27 mouse cellular contexts compared by ENCODE assay signal in the genomic region with DNA sequence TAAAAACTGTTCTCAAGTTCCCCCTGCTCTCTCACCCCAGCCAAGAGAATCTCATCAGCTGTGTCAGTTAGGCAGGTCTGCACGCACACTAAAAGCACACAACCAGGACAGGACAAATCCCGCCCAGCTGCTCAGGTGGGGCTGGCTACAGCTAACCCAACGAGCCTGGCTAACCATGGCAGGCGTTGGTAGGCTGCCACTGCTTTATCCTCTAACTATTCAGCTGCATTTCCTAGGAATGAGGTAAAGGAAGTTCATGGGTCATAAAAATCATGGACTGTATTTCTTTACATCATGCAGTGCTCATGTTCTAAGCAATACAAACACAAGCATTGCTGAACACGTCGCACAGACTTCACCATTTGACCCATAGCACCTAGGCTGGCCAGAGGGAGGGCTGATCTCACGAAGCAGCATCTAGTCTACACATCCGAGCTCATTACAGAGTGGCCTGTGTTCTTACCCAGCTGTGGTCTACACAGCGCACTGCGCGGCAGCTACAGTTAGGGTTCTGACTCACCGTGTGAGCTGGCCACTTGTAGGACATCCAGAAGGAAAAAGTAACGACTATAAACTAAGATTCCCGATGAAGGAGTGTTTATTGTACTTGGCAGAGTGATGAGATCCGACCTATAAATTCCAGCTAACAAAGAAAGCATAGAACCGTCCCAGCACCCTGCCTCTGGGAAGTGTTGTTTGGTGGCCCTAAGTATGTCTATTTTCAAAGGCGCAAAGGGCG. TPM values are rescaled to one million over a fixed set of nuclear protein-coding genes. Genes with fewer than 3 reads are reported as not detected.
A peak's percentile ranks its signal among the peaks of the same experiment; 100 is the strongest.
DNase-seq lines count a peak whose midpoint lies in the region; ATAC-seq and TF ChIP-seq lines count a peak whose summit lies in the region.
"Had no signal": no experiment of that assay in that cellular context is flagged by ENCODE, and none has a peak within 500 bp of the region (broad histone marks: within the 10 kb centered on the region; RNA-seq: fewer than 3 reads in every experiment).

No protein-coding gene starts in this region.

- WGBS in kidney, embryonic 14.5 days, result 42% methylated on average over 18 of the region's 18 CpGs
- 61% methylated on average over 18 of the region's 18 CpGs for WGBS in intestine, embryonic 16.5 days
- 50% methylated on average over 18 of the region's 18 CpGs for WGBS in limb, embryonic 14.5 days

- no peak for DNase-seq in kidney, adult 9 months
- peak; percentile 53 for DNase-seq in NIH3T3 (ENCODE audit: low read depth)
- DNase-seq in limb, embryonic 14.5 days (ENCODE audit: low spot score), result peak; percentile 55
- DNase-seq in retina, embryonic 14.5 days (ENCODE audit: low spot score), result no peak
- no peak for DNase-seq in spleen, postnatal 36 days (ENCODE audit: low spot score in 2 of 2)
- DNase-seq in frontal cortex, postnatal 14 days (ENCODE audit: low spot score in 2 of 2), result no peak
- DNase-seq: adrenal gland, adult 2 months; B cell, adult 2 months; cerebellum, adult 2 months; cerebellum, postnatal 36 days; gastrocnemius, postnatal 36 days; heart, postnatal 14 days; kidney, adult 11 months; left cerebral cortex, postnatal 4 days; liver, postnatal 0 days; lung, postnatal 36 days; spleen, adult 18-20 months; thymus, postnatal 36 days had no signal

- no peak overlapping the region for H3K4me3 ChIP-seq in kidney, embryonic 14.5 days (ENCODE audit: low read length)
- no peak overlapping the region for H3K4me3 ChIP-seq in intestine, embryonic 16.5 days (ENCODE audit: low read length)
- no peak overlapping the region for H3K4me3 ChIP-seq in limb, embryonic 14.5 days (replicated peaks; ENCODE audit: low read length)
- H3K4me3 ChIP-seq: forebrain, embryonic 15.5 days; heart, embryonic 10.5 days; hindbrain, embryonic 13.5 days; layer of hippocampus, adult 2 months; left cerebral cortex, adult 2 months; midbrain, embryonic 15.5 days; myocyte had no signal

- peaks cover 2% of the 10 kb centered on the region; the same call in 1 of the 2 replicates for H3K36me3 ChIP-seq in kidney, embryonic 14.5 days (ENCODE audit: control insufficient read depth, insufficient read depth, low read length)
- peaks cover 2% of the 10 kb centered on the region; the same call in 1 of the 2 replicates for H3K36me3 ChIP-seq in intestine, embryonic 16.5 days (ENCODE audit: control insufficient read depth, insufficient read depth, low read length)
- peaks cover 5% of the 10 kb centered on the region; the same call in 1 of the 2 replicates for H3K36me3 ChIP-seq in limb, embryonic 14.5 days (ENCODE audit: control insufficient read depth, insufficient read depth, low read length)
- H3K36me3 ChIP-seq: forebrain, embryonic 15.5 days; midbrain, embryonic 15.5 days had no signal

- no peak for TF ChIP-seq POLR2A in limb, embryonic 14.5 days (IDR thresholded peaks at IDR 0.05; ENCODE audit: borderline replicate concordance, extremely low read depth, insufficient read depth, insufficient read length)

- peak overlapping the region; percentile 42 for H3K27ac ChIP-seq in kidney, embryonic 14.5 days (ENCODE audit: low read depth, low read length)
- H3K27ac ChIP-seq in intestine, embryonic 16.5 days (ENCODE audit: low read length), result peak overlapping the region; percentile 30
- H3K27ac ChIP-seq in limb, embryonic 14.5 days (replicated peaks; ENCODE audit: low read depth, low read length), result peak overlapping the region; percentile 14
- H3K27ac ChIP-seq: forebrain, embryonic 15.5 days; heart, embryonic 10.5 days; hindbrain, embryonic 13.5 days; layer of hippocampus, adult 2 months; left cerebral cortex, adult 2 months; midbrain, embryonic 15.5 days had no signal

- H3K9ac ChIP-seq in kidney, embryonic 14.5 days (ENCODE audit: low read depth, low read length), result no peak overlapping the region
- no peak overlapping the region for H3K9ac ChIP-seq in intestine, embryonic 16.5 days (ENCODE audit: low read depth, low read length)
- no peak overlapping the region for H3K9ac ChIP-seq in limb, embryonic 14.5 days (ENCODE audit: low read depth, low read length, severe bottlenecking)
- H3K9ac ChIP-seq: forebrain, embryonic 15.5 days; hindbrain, embryonic 13.5 days; liver, postnatal 0 days; midbrain, embryonic 15.5 days had no signal

- H3K4me1 ChIP-seq in kidney, embryonic 14.5 days (ENCODE audit: control insufficient read depth, insufficient read depth, low read length), result peaks cover 22% of the 10 kb centered on the region
- H3K4me1 ChIP-seq in intestine, embryonic 16.5 days (ENCODE audit: control insufficient read depth, insufficient read depth, low read length), result peaks cover 9% of the 10 kb centered on the region
- peaks cover 20% of the 10 kb centered on the region for H3K4me1 ChIP-seq in limb, embryonic 14.5 days (ENCODE audit: control insufficient read depth, insufficient read depth, low read length)
- H3K4me1 ChIP-seq: forebrain, embryonic 15.5 days; heart, embryonic 10.5 days; hindbrain, embryonic 13.5 days; midbrain, embryonic 15.5 days had no signal

- peaks cover 5% of the 10 kb centered on the region; the same call in 1 of the 2 replicates for H3K9me3 ChIP-seq in kidney, embryonic 14.5 days (ENCODE audit: control insufficient read depth, low read length)
- H3K9me3 ChIP-seq in intestine, embryonic 16.5 days (ENCODE audit: control insufficient read depth, low read length), result no peaks in the 10 kb centered on the region
- no peaks in the 10 kb centered on the region for H3K9me3 ChIP-seq in limb, embryonic 14.5 days (ENCODE audit: control insufficient read depth, low read length)
- H3K9me3 ChIP-seq: forebrain, embryonic 15.5 days; heart, embryonic 10.5 days; hindbrain, embryonic 13.5 days; midbrain, embryonic 15.5 days had no signal

- peak; percentile 81 for ATAC-seq in kidney, embryonic 14.5 days (ENCODE audit: low FRiP score, low TSS enrichment)
- peak; percentile 46; the same call in 1 of the 2 replicates for ATAC-seq in intestine, embryonic 16.5 days
- ATAC-seq in limb, embryonic 14.5 days (ENCODE audit: low FRiP score, low read depth), result peak; percentile 68
- ATAC-seq: forebrain, embryonic 15.5 days; liver, postnatal 0 days; midbrain, embryonic 15.5 days had no signal

- H3K27me3 ChIP-seq in kidney, embryonic 14.5 days (ENCODE audit: control insufficient read depth, insufficient read depth, low read length), result no peaks in the 10 kb centered on the region
- H3K27me3 ChIP-seq in intestine, embryonic 16.5 days (replicated peaks; ENCODE audit: control insufficient read depth, insufficient read depth, low read length), result no peaks in the 10 kb centered on the region
- no peaks in the 10 kb centered on the region for H3K27me3 ChIP-seq in limb, embryonic 14.5 days (ENCODE audit: control insufficient read depth, insufficient read depth, low read length)
- H3K27me3 ChIP-seq: forebrain, embryonic 15.5 days; hindbrain, embryonic 13.5 days; midbrain, embryonic 15.5 days had no signal

- no peak overlapping the region for H3K4me2 ChIP-seq in kidney, embryonic 14.5 days (replicated peaks; ENCODE audit: low read depth, low read length)
- no peak overlapping the region for H3K4me2 ChIP-seq in intestine, embryonic 16.5 days (ENCODE audit: low read depth, low read length)
- H3K4me2 ChIP-seq in limb, embryonic 14.5 days (replicated peaks; ENCODE audit: low read depth, low read length, severe bottlenecking), result no peak overlapping the region
- H3K4me2 ChIP-seq: forebrain, embryonic 15.5 days; hindbrain, embryonic 13.5 days; midbrain, embryonic 15.5 days had no signal

RNA-seq across cellular contexts. Expression of a gene that starts 56.6 kb away (rescaled TPM):
- polyA plus RNA-seq in kidney, embryonic 14.5 days (2014; fragmentation: Nextera tagmentation; extraction: Ambion mirVana), result 22.5 and 24.3 TPM in 2 replicates
- polyA plus RNA-seq in intestine, embryonic 16.5 days (2015; fragmentation: Nextera tagmentation; extraction: Ambion mirVana), result 14.4 and 16.2 TPM in 2 replicates
- polyA plus RNA-seq in limb, embryonic 14.5 days (2012; rRNA removed), result 80.1 and 113 TPM in 2 replicates
- 30.9 and 32.6 TPM in 2 replicates for polyA plus RNA-seq in limb, embryonic 14.5 days (2014; fragmentation: Nextera tagmentation; extraction: Ambion mirVana)

Comparison
In these comparisons a context has a peak if more than half of its experiments do, and no peak if none do; other contexts are left out.
1. DNase-seq: peak in NIH3T3 (single experiment) and limb, embryonic 14.5 days (single experiment); none in kidney, adult 9 months (single experiment), retina, embryonic 14.5 days (single experiment), spleen, postnatal 36 days (0 of 2) and frontal cortex, postnatal 14 days (0 of 2).
2. Peak in every context shown above with its lines, with median percentiles within 50 percentile points of each other: ATAC-seq and H3K27ac ChIP-seq.